Mouse (Mus musculus) testis, postnatal 10 days (tissue): Measurements from ENCODE around the gene Atg4c.

ENCODE experiments used
- DNase-seq: peaks from one replicate; pipeline ENCODE4 v3.0.0; 2021; ENCODE audit warnings: low spot score

Atg4c gene

GRCm38 (mm10) chr4:99186412-99187125, 7.2 kb upstream of the Atg4c start:
- no peak for DNase-seq

DNA sequence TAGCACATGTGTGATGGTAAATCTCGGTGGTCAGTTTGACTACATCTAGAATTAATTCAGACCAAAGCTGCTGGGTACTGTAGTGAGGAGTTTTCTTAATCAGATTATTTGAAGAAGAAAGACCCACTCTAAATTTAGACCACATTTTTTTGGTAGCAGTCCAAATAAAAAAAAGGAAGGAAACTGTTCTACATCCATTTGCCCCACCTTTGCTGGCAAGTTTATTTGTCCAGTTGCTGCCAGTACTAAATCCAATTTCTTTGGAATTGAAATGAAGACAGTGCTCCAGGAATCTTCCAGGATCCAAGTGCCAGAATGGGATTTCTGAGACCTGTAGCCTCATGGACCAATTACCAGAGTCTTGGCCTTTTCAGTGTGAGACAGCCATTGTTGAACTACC, 1.1 kb upstream of the Atg4c start:
- DNase-seq = no peak

GRCm38 (mm10) chr4:99193214-99193613, 520 bp upstream of the Atg4c start:
- DNase-seq = no peak

DNA sequence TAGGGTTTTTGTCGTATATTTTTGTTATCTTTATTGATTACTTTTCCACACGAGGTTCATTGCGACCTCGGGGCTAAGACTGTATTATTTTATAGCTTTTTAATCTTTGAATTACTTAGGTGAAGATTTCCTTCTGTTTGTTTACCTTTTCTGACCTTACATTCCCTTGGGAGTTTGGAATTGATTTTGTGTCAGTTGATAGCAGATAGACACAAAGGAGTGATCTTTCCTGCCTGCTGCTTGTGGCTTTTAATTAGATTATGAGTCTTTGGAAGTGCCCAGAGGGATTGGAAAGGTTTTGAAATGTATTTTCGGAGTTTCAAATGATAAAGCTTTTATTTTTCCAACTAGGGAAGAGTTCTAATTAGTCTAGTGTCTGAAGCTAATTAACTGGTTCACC, 1.1 kb downstream of the Atg4c start:
- DNase-seq = no peak

DNA sequence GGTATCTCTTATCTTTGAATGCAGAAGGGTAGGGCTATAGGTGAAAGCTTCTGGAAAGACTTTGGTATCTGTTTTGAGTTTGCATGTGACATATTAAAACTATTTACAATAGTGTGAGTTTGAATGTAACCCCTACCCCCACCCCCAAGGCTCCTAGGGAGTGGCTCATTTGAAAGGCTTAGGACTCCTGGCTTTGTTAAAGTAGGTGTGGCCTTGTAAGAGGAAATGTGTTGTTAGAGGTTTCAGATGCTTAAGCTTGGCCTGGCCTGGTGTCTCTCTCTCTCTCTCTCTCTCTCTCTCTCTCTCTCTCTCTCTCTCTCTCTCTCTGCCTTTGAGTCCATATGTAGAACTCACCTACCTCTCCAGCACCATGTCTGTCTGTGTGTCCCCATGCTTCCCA, 5.0 kb downstream of the Atg4c start:
- no peak for DNase-seq

- no peak for DNase-seq
These were observed 6.1 kb downstream of the Atg4c start for GRCm38 (mm10) chr4:99199757-99200251.

GRCm38 (mm10) chr4:99200383-99201136, 6.8 kb downstream of the Atg4c start:
- DNase-seq = no peak

DNA sequence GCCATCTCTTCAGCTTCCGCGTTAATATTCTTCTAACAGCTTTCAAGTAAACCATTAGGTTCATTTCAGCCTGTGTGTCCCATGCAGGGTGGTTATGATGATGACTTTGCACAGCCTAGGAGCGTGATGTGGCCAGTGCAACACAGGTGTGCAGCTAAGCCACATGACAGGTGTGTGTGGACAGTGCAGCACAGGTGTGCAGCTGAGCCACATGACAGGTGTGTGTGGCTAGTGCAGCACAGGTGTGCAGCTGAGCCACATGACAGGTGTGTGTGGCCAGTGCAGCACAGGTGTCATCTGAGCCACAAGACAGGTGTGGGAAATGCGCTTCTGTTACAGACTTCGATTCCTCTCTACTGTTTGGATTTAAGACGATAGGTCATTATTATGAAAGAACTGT, 12.0 kb downstream of the Atg4c start:
- DNase-seq = no peak

DNA sequence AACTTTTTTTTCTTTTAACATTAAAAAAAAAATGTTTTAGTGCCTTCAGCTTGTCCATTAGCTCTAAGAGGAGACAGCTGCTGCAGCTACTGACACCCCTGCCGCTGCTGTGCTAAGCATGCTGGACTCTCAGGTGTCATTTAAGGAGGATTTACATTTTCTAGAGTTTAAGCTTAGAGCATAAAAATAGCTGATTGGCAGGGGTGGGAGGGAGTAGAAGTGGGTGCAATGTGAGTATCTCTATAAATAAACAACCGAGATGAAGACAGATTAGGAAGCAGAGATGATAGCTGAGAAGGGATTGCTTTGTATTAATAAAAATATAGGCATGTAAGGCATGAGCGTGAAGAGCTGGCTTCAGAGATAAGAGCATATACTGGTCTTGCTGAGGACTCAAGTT, 12.6 kb downstream of the Atg4c start:
- DNase-seq = no peak

- DNase-seq = no peak
These were observed 16.4 kb downstream of the Atg4c start for GRCm38 (mm10) chr4:99210087-99210486.

GRCm38 (mm10) chr4:99211606-99212005, 17.9 kb downstream of the Atg4c start:
- no peak for DNase-seq

DNA sequence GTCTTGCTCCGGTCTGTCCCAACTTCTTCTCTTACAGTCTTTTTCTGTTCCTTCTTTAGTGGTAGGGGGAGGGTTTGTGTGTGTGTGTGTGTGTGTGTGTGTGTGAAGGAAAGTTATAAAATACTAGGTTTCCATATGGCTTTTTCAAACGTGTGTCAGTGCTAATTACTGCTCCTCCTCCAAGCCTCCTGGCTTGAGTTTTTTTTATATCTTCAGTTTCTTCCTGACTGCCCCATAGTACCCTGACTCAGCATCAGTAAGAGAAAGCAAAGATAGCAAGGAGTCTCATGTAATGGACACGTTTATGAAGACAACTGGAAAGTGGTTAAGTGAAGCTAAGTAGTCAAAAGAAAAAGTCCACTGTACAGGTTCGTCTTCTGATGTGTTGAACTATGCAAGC, 19.4 kb downstream of the Atg4c start:
- no peak for DNase-seq

DNA sequence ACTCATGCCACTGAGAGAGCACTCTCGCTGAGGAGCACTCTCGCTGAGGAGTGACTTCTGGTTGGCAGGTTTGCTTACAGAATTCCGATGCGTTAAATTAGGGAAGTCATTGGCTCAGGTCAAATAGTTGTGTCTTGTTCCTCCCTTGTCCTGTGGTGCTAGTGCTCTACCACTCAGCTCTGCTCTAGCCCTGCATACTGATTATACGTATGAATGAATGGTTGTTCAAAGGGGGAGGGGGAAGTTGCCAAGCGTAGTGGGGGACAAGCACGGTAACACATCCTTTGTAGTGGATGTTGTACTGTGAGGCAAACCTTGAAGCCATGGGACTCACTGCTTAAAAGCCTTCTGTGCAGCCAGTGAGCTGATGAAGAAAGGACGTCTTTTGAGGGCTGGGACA, 28.5 kb downstream of the Atg4c start:
- no peak for DNase-seq

- DNase-seq = no peak
These were observed 31.1 kb downstream of the Atg4c start for GRCm38 (mm10) chr4:99224790-99225189.

DNA sequence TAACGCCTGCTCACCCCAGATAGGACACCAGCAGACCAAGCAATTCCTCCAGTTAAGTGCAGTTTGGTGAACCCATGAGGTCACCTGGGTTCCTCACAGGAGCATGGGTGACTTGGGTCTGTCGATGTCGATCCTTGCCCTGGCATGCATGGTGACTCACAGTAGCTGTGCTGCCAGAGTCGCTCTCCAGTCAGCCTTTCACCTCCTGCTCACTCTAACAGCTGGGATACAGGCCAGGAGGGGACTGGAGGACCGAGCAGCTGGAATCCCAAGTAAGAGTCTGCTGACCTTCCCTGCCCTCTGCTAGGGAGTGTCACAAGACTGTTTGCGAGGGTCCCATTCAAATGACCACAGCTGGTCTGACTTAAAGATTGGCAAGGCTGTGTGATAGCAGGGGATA, 33.5 kb downstream of the Atg4c start:
- no peak for DNase-seq

GRCm38 (mm10) chr4:99229371-99229770, 35.6 kb downstream of the Atg4c start:
- no peak for DNase-seq

DNA sequence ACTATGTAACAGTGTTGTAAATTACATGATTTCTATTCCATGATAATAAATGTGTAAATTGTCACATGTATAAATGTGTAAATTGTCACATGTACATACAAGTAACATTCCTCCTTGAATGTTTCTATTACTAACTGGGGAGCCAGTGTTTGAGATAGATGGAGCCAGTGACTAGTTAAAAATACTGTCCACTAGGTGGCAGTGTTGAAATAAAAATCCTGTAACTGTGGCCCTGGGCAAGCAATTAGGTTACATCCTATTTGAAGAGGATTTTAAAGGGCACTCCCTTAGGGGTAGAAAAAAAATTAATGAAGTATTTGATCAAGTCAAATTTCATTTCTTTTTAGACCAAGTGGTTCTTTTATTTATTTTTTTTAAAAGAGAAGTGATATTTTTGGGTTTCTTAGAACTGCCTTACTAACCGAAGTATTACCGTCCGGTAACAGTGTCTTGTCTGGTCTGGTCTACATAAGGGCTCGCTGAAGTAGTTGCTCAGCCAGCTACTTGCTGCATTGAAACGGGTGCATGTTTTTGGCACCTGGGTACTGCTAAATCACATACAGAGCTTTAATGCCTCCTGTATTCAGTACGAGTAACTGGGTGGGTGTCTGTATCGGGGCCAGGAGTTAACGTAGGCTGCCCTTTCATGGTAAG, 41.6 kb downstream of the Atg4c start:
- DNase-seq = no peak

- DNase-seq = no peak
These were observed 44.6 kb downstream of the Atg4c start for GRCm38 (mm10) chr4:99238305-99238704.

GRCm38 (mm10) chr4:99241674-99242073, 47.9 kb downstream of the Atg4c start:
- no peak for DNase-seq

DNA sequence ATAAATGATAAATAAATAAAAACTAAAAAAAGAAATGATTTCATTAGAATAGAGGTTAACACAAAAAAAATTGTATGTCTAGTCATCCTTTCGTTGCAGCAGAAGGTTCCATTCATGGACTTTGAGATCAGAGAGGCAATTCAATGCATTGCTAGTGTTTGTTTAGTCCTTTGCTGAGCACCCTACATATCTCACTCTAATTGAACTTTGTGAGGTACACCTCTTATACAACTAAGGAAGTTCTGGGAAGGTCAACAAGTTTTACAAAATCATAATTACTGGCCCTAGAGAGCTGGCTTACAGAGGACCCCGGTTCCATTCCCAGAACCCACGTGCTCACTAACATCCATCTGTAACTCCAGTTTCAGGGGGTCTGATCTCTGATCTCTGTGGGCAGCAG, 55.6 kb downstream of the Atg4c start:
- no peak for DNase-seq

GRCm38 (mm10) chr4:99249826-99250225, 56.1 kb downstream of the Atg4c start:
- DNase-seq = no peak

DNA sequence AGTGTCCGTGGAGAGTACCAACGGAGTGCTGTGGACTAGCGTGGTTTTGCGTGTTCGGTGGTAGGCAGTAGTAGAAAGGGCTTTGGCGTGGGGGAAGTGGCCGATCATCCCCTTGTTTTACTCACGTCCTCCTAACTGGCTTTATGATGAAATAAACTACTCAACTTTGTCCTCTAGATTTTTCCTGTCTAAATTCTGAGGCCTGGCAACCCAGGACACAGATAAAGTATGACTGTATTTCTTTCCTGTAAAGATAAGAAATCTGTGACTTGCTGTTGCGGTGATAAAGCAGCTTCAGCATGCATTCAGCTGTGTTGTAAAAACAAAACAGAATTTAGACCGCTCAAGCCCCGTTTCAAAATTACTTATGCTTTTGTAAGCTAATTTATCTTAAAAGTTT, 59.2 kb downstream of the Atg4c start:
- DNase-seq = no peak

DNA sequence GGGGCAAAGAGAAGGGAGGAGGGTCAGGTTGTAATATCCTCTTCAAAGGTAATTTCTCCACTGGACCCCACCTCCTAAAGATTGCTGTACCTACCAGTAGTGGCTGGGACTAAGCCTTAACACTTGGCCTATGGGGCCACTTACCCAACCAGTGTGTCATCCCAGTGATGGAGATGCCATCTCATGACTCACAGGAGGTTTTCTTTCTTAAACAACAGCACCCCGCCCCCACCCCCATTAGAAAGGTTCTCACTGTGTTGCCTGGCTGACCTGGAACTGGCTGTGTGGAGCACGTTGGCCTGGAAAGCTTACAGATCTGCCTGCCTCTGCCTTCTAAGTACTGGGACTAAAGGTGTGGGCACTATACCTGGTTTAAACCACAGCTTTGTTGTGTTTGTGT, 69.5 kb downstream of the Atg4c start:
- no peak for DNase-seq
